8 mouse cellular contexts compared by ENCODE assay signal in the genomic region with DNA sequence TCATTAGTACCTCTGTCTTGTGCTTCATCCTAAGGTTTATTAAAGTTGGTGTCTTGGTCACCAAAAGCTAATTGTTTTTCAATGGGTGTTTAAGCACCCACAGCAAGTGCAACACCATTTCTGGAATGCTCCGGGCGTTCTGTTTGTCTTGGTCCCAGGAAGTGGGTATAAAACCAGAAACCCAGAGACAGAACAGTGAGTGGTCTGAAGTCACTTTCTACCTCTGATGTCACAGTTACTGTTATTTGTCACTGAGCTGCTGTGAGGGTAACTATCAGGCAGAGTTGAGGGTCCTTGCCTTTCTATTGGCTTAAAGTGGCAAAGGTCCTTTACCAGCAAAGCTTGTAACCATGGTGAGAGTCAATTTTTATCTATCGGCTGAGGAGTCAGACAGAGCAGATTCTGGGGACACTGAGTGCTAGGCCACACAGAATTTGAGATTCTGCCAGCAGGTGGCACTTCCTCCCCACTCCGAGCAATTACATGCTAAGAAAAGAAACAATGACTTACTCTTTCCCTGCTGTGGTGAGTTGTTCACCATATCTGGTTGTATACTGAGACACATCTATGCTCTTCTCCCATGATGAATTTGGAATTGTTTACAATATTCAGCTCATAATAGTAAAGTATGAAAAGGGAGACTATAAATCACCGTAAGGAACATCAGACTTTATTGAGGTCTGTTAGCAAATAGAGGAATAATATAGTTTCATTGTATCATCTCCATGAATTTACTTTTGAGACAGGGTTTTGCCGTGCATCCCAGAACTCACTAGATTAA. TPM values are rescaled to one million over a fixed set of nuclear protein-coding genes. Genes with fewer than 3 reads are reported as not detected.
A peak's percentile ranks its signal among the peaks of the same experiment; 100 is the strongest.
DNase-seq lines count a peak whose midpoint lies in the region; ATAC-seq lines count a peak whose summit lies in the region.
"Had no signal": no experiment of that assay in that cellular context is flagged by ENCODE, and none has a peak within 500 bp of the region (broad histone marks: within the 10 kb centered on the region; RNA-seq: fewer than 3 reads in every experiment).

No protein-coding gene starts in this region.

- peaks cover 20% of the 10 kb centered on the region for H3K4me1 ChIP-seq in hindbrain, embryonic 10.5 days (replicated peaks)
- H3K4me1 ChIP-seq in liver, embryonic 12.5 days, result peaks cover 17% of the 10 kb centered on the region
- peaks cover 12% of the 10 kb centered on the region for H3K4me1 ChIP-seq in neural tube, embryonic 12.5 days

- H3K9ac ChIP-seq in liver, embryonic 12.5 days, result no peak overlapping the region
- no peak overlapping the region for H3K9ac ChIP-seq in neural tube, embryonic 12.5 days

- H3K9me3 ChIP-seq in hindbrain, embryonic 10.5 days, result no peaks in the 10 kb centered on the region
- no peaks in the 10 kb centered on the region for H3K9me3 ChIP-seq in liver, embryonic 12.5 days (replicated peaks)
- H3K9me3 ChIP-seq in neural tube, embryonic 12.5 days, result no peaks in the 10 kb centered on the region

- WGBS in hindbrain, embryonic 10.5 days, result 47% methylated on average over 6 of the region's 6 CpGs
- WGBS in liver, embryonic 12.5 days (ENCODE audit: insufficient replicate concordance), result 45% methylated on average over 6 of the region's 6 CpGs
- 52% methylated on average over 6 of the region's 6 CpGs for WGBS in neural tube, embryonic 12.5 days

- peaks cover 47% of the 10 kb centered on the region for H3K27me3 ChIP-seq in hindbrain, embryonic 10.5 days (ENCODE audit: insufficient read depth, poor library complexity, severe bottlenecking)
- H3K27me3 ChIP-seq in liver, embryonic 12.5 days (replicated peaks), result peaks cover 47% of the 10 kb centered on the region
- H3K27me3 ChIP-seq in neural tube, embryonic 12.5 days (replicated peaks), result peaks cover 38% of the 10 kb centered on the region

- H3K4me3 ChIP-seq in hindbrain, embryonic 10.5 days, result 0 out of 2 replicates have a peak overlapping the region, but pooled peaks have one; percentile 66
- peak overlapping the region; percentile 60; the same call in 1 of the 2 replicates for H3K4me3 ChIP-seq in liver, embryonic 12.5 days
- no peak overlapping the region for H3K4me3 ChIP-seq in neural tube, embryonic 12.5 days

- no peaks in the 10 kb centered on the region for H3K36me3 ChIP-seq in hindbrain, embryonic 10.5 days
- H3K36me3 ChIP-seq in liver, embryonic 12.5 days, result no peaks in the 10 kb centered on the region
- no peaks in the 10 kb centered on the region for H3K36me3 ChIP-seq in neural tube, embryonic 12.5 days

- peak overlapping the region; percentile 91 for H3K4me2 ChIP-seq in liver, embryonic 12.5 days
- H3K4me2 ChIP-seq in neural tube, embryonic 12.5 days (replicated peaks), result peak overlapping the region; percentile 98

- peak; percentile 75 for ATAC-seq in common myeloid progenitor, adult 5-6 weeks (replicated peaks; ENCODE audit: low read depth, poor library complexity, severe bottlenecking)
- ATAC-seq in liver, embryonic 12.5 days, result peak; percentile 29; the same call in 1 of the 2 replicates
- peak; percentile 45 for ATAC-seq in neural tube, embryonic 12.5 days (ENCODE audit: low FRiP score, low read depth)

- DNase-seq in 416B (ENCODE audit: low read depth), result peak; percentile 62
- DNase-seq in CD4-positive helper T cell, adult 2 months (ENCODE audit: low read depth, low spot score), result peak; percentile 48
- DNase-seq in hindbrain, embryonic 10.5 days (ENCODE audit: low spot score), result peak; percentile 53
- no peak for DNase-seq in gastrocnemius, postnatal 10 days

- H3K27ac ChIP-seq in hindbrain, embryonic 10.5 days, result no peak overlapping the region
- H3K27ac ChIP-seq in liver, embryonic 12.5 days, result no peak overlapping the region
- no peak overlapping the region for H3K27ac ChIP-seq in neural tube, embryonic 12.5 days

RNA-seq across cellular contexts. Expression of gene D930020B18Rik, which starts 1.0 kb away (rescaled TPM):
- total RNA-seq in common myeloid progenitor, adult 5-6 weeks (2017), result 0.05 TPM in 1 of 2 replicates, not detected in the other
- 0.11 TPM in 1 of 2 replicates, not detected in the other for polyA plus RNA-seq in hindbrain, embryonic 10.5 days (2016; fragmentation: Nextera tagmentation; extraction: Ambion mirVana)
- 0.11 and 0.18 TPM in 2 replicates for polyA plus RNA-seq in liver, embryonic 12.5 days (2016; fragmentation: Nextera tagmentation; extraction: Ambion mirVana)
- polyA plus RNA-seq in neural tube, embryonic 12.5 days (2016; fragmentation: Nextera tagmentation; extraction: Ambion mirVana), result 0.14 TPM in 1 of 2 replicates, not detected in the other
- not detected for total RNA-seq in gastrocnemius, postnatal 10 days (2021)
- polyA plus RNA-seq: gonadal fat pad, adult 2 months had no signal

RNA-seq across cellular contexts. Expression of gene Xpot, which starts 14.2 kb away (rescaled TPM):
- 88.8 and 127 TPM in 2 replicates for total RNA-seq in common myeloid progenitor, adult 5-6 weeks (2017)
- polyA plus RNA-seq in hindbrain, embryonic 10.5 days (2016; fragmentation: Nextera tagmentation; extraction: Ambion mirVana), result 42.4 and 51.5 TPM in 2 replicates
- 67.8 and 68.8 TPM in 2 replicates for polyA plus RNA-seq in liver, embryonic 12.5 days (2016; fragmentation: Nextera tagmentation; extraction: Ambion mirVana)
- polyA plus RNA-seq in neural tube, embryonic 12.5 days (2016; fragmentation: Nextera tagmentation; extraction: Ambion mirVana), result 41.0 and 46.3 TPM in 2 replicates
- 10 to 100 TPM; 29.4 to 38.0 TPM for total RNA-seq in gastrocnemius, postnatal 10 days (2021)

RNA-seq across cellular contexts. Expression of gene Tbk1, which starts 53.8 kb away (rescaled TPM):
- 44.6 and 73.4 TPM in 2 replicates for total RNA-seq in common myeloid progenitor, adult 5-6 weeks (2017)
- polyA plus RNA-seq in hindbrain, embryonic 10.5 days (2016; fragmentation: Nextera tagmentation; extraction: Ambion mirVana), result 29.7 and 30.6 TPM in 2 replicates
- 24.8 and 25.8 TPM in 2 replicates for polyA plus RNA-seq in liver, embryonic 12.5 days (2016; fragmentation: Nextera tagmentation; extraction: Ambion mirVana)
- 33.6 and 35.8 TPM in 2 replicates for polyA plus RNA-seq in neural tube, embryonic 12.5 days (2016; fragmentation: Nextera tagmentation; extraction: Ambion mirVana)
- 10 to 100 TPM; 14.6 to 20.7 TPM for total RNA-seq in gastrocnemius, postnatal 10 days (2021)
